Mouse (Mus musculus) 416B (cell line): Measurements from ENCODE around the gene Tmem151b.

ENCODE experiments used
- DNase-seq: peaks from one replicate; pipeline ENCODE4 v3.0.0; 2011; ENCODE audit warnings: low read depth

Gene Tmem151b

GRCm38 (mm10) chr17:45584096-45584896, 34.8 kb upstream of the Tmem151b start:
- DNase-seq: no peak

GRCm38 (mm10) chr17:45582715-45583355, 33.4 kb upstream of the Tmem151b start:
- peak; percentile 68 for DNase-seq

GRCm38 (mm10) chr17:45582188-45582587, 32.7 kb upstream of the Tmem151b start:
- DNase-seq: no peak

GRCm38 (mm10) chr17:45581567-45581983, 32.1 kb upstream of the Tmem151b start:
- DNase-seq: peak; percentile 93

GRCm38 (mm10) chr17:45580958-45581477, 31.5 kb upstream of the Tmem151b start:
- DNase-seq: peak; percentile 83

- no peak for DNase-seq
Measured at GRCm38 (mm10) chr17:45579554-45579953, 30.1 kb upstream of the Tmem151b start.

GRCm38 (mm10) chr17:45578843-45579242, 29.4 kb upstream of the Tmem151b start:
- DNase-seq: peak; percentile 71

- DNase-seq: no peak
Measured at GRCm38 (mm10) chr17:45578242-45578641, 28.8 kb upstream of the Tmem151b start.

- no peak for DNase-seq
Measured at GRCm38 (mm10) chr17:45575123-45575897, 25.8 kb upstream of the Tmem151b start.

- DNase-seq: peak; percentile 78
Measured at GRCm38 (mm10) chr17:45574129-45574761, 24.8 kb upstream of the Tmem151b start.

GRCm38 (mm10) chr17:45573780-45574123, 24.3 kb upstream of the Tmem151b start:
- DNase-seq: peak; percentile 97

GRCm38 (mm10) chr17:45573087-45573779, 23.8 kb upstream of the Tmem151b start, which contains the start of gene Hsp90ab1:
Hsp90ab1 (minus strand) TSS chr17:45573271.
- DNase-seq: peak; percentile 98

GRCm38 (mm10) chr17:45572103-45573086, 22.9 kb upstream of the Tmem151b start:
- DNase-seq: peak; percentile 85

- DNase-seq: no peak
Measured at GRCm38 (mm10) chr17:45569999-45570398, 20.5 kb upstream of the Tmem151b start.

GRCm38 (mm10) chr17:45568990-45569389, 19.5 kb upstream of the Tmem151b start:
- DNase-seq: no peak

GRCm38 (mm10) chr17:45567162-45567601, 17.7 kb upstream of the Tmem151b start:
- peak; percentile 66 for DNase-seq

GRCm38 (mm10) chr17:45566360-45567161, 17.1 kb upstream of the Tmem151b start:
- peak; percentile 65 for DNase-seq

- no peak for DNase-seq
Measured at GRCm38 (mm10) chr17:45566031-45566359, 16.5 kb upstream of the Tmem151b start.

GRCm38 (mm10) chr17:45565103-45565502, 15.6 kb upstream of the Tmem151b start:
- DNase-seq: no peak
